Mouse (Mus musculus) kidney, adult 18-20 months (tissue): ENCODE results near the gene Sept7.
"Not testable (repeated sequence)": the region's sequence is repeated elsewhere in the genome, so short reads cannot be mapped to it uniquely, and the experiment has no call there.

Experiments used
- DNase-seq: peaks from one replicate; pipeline ENCODE4 v3.0.0; 2021

The Sept7 gene

DNA sequence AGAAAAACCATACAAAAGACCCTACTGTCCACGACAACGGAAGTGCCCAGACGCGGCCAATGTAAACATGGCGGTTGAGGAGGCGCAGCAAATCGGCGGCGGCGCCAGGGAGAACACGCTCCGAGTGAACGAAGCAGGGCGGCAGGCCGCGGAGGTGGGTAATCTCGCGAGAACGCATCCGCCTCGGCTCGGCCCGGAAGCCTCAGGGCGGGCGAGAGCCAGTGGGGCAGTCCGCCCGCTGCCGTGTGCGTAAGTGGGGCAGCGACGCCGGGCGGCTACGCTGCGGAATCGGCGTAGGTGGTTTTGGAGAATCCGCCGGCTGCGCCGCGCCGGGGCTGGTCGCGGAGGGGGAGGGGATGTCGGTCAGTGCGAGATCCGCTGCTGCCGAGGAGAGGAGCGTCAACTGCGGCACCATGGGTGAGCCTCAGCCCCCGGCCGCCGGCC lies at the start of gene Sept7:
Gene Sept7 (plus strand): TSS at position 157 of the 444 bp plus-strand sequence.
- peak; percentile 99 for DNase-seq

DNA sequence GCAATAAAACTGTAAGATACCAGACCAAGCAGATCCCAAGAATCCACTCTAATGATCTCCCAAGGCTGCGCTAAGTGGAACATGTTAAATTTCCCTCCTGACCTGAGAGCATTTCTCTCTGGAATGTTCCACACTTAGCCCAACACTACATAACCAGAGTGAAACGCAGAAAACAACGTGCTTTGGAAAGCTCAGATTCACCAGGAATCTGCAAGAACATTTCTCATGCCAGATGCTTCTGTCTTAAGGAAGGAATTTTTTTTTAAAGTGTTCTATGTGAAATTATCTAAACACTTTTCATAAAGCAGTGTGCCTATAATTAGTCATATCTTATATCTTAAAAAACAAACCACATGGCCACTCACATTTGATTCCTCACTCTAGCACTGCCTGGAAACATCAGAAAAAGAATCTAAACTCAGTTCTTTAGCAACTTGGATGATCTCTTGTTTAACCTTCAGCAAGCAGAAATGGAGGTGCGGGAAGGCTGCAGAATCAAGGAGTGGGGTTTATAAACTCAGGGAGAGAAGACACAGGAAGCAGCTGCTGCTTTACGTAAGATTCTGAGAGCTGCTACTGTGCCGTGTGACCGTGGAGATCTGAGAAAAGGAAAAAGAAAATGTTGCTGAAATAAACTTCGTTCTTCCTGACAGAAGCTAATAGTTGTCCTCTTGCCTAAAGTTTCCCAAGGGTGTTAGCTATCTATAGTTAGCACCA lies 44.0 kb upstream of the Sept7 start:
- DNase-seq: no peak

DNA sequence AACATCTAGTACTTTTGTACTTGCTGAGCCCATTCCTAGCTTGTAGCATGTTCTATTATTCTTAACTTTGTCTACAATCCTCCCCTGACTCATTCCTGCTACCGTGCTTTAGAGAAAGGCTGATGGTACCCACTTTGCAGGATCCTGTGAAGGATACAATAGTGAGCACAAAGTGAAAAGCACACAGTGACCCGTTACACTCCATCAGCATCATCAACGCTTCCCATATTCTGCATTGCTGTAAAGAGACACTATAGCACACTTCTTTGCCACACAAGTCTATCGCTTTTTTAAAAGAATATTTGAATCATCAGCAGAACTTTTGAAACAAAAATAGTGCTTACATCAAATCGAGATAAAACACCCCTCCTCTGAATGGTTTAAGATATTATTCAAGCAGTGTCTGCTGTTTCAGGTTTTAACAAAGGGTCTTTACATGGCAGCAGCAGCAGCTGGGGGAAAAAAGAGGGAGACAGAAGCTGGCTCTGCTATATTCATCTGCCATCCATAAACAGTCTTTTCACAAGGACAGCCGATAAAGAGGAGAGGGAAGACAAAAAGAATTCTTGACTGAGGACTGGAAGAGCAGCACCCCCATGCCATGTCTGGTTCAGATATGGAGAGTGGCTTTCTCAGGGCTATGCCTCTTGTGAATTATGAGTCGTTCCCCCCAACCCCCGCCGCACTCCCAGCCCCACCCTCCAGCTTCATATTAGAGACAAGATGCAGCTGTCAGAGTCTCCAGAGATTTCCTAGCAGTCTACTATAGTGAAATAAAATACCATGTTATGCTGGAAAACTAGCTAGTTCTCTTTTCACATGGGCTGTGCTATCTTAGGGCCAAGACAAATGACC lies 39.7 kb upstream of the Sept7 start:
- DNase-seq: no peak

DNA sequence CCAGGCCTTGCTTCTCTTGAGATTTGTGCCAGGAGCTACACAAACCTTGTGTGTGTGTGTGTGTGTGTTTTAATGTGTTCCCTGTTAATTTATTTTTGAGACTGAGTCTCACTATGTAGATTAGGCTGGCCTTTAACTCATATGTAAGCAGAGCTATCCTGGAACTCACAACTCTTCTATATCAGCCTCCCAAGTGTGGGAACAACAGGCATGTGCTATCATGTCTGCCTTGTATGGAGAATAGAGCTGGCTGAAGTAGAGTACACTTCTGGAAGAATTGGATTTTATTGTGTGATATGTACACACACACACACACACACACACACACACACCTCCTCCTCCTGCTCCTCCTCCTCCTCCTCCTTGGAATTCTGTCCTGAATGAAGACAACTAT lies 39.1 kb upstream of the Sept7 start:
- no peak for DNase-seq

DNA sequence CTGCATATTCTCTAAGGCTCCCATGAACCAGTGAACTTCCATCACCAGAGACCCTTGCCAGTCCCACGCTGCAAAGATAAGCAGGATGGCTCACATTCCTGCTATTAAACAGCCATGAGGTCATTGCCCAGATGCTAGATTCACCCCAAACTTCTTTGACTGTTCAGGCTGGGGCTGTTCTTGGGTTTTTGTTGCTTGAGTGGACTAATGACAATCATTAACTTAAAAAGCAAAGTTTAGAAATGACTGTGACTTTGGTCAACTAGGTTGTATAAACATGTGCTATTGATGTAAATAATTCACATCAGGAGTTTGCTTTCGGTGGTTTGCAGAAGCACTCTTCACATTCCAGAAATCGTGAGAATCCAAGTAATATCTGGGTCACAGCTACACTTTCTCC lies 36.8 kb upstream of the Sept7 start:
- DNase-seq: no peak

DNA sequence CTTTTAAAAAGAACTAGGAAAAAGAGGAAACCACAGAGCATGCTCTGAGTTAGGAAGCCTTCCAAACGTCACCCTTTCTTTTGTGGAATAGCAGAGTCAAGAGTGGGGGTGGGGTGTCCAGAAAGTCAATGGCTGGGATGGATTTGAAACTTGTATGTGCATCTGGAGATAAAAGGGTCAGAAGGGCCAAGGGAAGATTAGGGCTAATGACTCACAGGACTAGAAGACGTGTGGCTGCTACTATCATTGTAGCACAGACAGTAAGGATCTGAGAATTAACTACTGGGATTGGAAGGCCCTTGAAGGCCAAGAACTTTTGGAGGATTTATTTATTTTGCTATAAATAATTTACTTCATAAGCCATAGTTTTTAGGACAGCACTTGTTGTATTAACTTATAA lies 36.0 kb upstream of the Sept7 start:
- no peak for DNase-seq

DNA sequence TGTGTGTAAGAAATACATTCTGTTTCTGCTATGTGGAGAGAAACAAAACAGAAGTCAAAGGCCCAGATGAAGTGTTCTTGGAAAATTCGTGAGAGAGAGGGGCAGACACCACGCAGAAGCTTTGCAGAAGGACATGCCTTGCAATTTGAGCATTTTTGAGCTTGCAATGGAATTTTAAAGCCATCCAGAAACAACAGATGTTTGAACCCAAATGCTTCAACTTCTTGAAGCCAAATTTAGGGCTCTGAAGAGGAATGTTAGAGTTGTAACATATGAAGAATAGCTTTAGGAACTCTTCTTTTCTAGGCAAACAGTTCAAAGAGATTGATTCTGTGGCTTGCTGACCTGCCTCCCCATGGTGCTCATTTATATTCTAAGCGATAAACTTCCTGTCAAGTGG lies 33.3 kb upstream of the Sept7 start:
- no peak for DNase-seq

DNA sequence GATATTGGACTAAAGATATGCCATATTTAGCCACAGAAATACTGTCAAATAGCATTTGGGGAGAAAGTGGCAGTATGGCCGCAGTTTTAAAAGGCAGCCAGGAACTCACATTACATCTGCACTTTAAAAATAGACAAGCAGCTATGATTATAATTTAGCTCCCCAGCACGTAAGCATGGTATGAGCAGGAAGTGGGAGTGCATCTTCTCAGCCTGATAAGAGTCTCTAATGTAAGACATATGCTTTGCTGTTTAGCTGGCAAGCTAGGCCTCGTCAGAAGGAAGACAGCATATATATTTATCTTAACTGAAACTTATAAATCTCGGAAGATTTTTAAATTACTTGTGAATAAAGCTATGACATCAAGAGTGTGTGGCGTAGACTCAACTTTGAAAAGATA lies 32.4 kb upstream of the Sept7 start:
- DNase-seq: no peak

DNA sequence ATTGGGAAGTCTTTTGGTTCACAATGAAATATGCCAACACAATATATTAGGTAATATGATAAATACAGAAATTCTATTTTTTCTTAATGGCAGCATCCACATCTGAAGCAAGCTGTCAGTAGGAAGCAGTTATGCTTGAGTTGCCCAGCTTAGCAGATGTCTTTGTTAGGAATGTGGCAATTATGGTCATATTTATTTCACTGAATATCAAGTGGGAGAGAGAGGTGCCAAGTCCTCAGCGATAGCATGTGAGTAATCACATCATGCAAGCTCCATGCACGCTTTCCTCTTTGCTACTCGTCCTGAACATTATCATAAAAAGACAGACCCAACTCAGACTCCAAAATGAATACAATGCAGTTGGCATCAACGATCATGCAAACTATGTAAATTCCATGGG lies 27.3 kb upstream of the Sept7 start:
- DNase-seq: no peak

DNA sequence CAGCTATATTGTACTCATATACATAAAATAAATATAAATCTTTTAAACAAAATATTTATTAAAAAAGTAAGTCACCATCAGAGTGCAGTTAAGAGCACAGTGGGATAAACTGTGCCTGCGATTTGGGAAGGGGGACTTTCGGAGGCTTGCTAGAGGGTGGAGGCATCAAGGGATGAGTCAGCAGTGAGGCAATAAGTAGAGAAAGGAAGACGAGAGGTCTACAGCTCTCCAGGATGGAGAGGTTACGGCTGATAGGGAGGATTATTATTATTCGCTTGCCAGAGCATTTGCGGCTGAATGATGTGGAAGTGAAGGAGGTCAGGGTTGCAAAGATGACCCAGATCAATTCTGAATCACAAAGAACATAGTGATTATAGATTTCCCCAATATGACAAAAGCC lies 22.5 kb upstream of the Sept7 start:
- DNase-seq: no peak

DNA sequence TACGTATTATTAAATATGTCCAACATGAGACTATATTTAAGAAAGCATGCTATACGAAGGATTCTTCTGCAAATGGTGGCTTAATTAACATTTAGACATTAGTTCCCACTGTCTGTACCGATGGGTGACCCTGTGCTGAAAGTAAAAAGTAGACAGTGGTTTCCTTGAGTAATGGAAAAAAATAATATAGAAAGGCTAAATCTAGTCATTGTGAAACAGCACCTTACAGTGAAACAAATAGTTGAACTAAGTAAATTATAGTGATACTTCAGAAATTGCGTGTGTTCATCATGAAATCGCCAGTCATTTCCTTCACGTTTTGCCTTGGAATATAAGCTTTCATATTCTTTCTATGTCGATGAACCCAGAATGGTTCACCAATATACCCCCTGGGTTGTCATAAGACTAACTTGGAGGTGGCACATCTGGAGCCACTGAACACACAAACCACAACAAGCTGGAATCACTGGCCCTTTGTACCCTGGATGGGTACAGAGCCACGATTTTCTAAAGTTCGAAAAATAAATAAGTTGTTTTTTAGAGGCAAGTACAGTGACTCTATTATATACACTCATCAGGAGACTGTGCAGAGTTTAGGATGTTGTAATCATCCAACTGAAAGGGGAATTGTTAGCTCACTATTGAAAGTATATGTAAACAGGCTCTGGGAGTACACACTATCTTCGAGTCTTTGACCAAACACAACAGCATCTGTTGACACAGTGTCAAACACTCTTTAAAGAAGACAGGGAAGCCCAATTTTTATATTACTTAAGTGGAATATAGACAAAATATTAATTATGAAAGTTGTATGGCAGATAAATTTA lies 21.8 kb upstream of the Sept7 start:
- DNase-seq: no peak

DNA sequence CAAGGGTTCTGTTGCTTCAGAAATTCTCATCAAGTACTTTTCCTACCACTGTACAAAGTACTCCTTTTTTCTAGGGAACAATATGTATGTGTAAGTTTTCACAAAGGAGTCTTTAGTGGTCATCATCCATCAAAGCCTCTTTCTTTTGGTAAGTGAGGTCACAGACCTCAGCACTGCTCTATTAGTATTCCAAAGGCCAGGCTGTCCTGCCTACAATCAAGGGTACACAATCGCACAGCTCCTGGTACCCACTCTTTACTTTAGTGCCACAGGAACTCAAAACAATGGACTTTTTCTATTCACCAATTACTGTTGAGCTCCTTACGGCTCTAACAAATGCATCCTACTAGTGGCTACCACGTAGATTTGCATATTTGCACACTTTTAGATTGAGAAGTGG lies 11.2 kb upstream of the Sept7 start:
- no peak for DNase-seq

DNA sequence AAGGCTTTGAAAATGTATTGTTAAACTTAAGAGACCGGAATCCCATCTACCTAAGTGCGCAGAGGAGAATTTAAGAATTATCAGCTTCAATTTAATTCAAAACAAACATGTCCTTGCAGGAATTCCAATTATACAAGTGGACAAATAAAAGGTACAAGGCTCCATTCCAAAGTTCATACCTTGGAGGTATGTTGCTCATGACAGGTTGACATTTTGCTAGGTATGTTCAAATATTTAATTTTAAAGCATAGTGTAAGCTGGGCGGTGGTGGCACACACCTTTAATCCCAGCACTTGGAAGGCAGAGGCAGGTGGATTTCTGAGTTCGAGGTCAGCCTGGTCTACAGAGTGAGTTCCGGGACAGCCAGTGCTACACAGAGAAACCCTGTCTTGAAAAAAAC lies 10.5 kb upstream of the Sept7 start:
- DNase-seq: not testable (repeated sequence)

DNA sequence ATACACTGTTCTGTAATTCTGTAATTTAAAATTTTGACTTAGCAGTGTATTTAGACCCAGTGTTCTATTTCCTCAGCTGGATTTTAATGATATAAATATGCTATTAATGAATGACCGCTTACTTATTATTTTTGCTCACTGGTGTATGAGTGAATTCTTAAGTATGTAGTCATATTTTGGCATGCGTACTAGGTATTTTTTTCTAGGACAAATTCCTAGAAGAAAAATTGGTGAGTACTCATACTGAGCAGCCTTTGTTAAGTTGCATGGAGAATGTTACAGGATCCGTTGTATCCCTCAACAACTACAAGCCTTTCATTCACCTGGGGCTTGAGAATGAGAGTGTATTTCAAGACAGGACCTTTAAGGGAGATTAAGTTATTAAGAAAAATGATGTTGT lies 10.0 kb upstream of the Sept7 start:
- no peak for DNase-seq

DNA sequence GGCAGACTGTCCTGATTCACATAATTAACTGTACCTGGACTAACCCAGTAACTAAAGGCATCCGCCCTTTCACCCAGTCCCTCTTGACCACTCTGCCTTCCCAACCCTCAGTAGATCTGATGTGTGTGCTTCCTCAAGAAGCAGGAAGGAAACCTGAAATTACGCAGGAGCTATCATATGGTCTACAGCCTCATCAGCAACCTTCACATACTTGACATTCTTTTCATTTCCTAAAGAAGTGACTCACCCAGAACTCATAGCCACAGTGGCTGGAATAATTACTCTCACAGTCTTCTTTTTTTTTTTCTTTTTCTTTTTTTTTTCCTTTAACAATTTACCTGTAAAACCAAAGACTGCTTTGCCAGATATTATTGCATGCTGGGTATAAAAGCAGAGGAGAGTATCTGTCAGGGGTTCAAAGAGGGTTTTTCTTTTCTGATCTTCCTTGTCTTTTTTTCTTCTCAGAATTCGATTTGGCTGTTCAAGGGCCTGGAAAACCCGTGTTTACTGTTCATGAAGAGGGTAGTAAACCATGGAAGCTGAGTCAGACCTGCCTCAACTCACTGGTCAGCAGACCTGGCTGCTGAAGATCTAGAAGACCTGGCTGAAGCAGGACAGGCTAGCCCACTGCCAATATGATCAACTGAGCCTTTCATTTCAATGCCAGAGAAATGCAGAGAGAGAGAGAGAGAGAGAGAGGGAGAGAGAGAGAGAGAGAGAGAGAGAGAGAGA lies 8.1 kb upstream of the Sept7 start:
- DNase-seq: no peak

DNA sequence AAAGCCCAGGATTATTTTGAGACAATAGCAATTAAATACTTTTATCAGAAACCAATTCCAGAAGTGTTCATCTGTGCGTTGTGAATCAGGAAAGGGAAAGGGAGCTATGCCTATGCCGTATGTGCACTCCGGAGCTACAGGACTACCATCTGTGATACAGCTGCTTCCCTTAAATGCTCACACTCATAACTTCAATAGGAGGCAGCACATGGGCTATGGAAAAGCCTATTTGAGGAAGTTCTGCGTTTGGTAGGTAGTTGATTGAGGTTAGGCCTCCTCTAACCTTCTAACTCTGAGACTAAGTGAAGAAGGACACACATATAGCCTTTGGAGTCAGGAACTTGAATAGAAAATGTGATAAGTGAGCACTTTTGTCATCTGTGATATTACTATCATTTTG lies 7.1 kb upstream of the Sept7 start:
- no peak for DNase-seq

DNA sequence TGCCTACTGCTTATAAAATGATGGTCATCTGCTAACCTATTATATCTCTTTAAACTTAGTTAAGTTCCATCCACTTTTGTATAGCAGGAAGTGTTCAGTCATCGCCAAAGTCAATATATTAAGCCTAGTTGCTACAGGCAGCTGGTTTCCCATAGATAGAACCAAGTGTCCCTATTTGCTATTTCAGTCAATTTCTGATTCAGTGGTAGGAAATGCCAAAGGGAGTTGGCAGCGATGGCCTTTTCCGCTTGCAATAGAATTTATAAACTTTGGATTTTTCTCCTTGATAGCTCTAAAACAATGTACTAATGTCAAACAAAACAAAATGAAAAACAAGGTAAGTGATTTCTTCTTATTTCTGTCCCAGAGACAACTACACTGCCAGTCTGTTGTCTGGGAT lies 5.7 kb upstream of the Sept7 start:
- no peak for DNase-seq

DNA sequence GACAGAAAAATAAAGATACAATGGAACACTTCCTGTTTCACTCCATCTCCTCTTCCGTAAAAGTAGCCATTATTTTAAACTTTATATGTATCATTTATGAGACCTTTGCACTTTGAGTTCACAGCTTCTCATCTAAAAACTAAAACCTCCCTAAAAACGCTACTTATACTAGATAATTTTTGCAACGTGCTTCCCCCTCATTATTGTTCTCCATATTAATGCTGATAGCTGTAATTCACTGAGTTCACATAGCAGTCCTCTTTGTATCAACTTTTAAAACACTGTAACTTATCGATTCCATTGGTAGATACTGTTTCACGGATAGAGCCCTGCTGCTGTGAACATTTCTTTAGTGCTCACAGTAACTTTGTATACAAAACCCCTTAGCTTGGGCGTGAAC lies 1.1 kb upstream of the Sept7 start:
- no peak for DNase-seq

DNA sequence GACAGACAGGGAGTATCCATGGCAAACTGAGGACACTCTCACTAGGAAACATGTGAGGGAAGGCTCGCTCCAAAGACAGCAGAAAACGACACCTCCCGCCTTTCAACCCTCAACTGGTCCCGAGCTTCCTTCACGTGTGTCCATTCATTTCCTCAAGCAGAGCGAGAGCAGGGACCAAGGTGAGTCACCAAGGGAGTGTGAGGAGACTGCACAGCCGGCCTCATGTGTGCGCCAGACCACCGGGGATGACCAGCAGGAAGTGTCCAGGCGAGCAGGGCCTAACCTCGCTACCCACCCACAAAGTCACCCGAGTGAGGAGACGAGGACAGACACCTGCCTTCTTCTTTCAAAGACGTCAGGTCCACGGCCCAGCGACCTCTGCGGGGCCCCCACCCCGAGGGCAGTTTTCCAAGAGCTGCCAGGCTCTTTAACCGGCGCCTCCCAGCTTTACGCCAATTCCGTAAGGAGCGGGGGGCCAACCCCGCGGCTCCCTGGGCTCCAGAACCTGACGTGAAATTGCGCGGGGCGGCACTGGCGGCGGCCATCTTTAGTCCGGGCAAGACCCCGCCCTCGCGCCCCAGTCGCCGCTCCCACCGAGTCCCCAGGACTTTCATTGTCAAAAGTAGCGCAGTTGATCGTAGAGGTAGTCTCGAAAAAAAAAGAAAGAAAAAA lies 492 bp upstream of the Sept7 start:
- peak; percentile 93 for DNase-seq

DNA sequence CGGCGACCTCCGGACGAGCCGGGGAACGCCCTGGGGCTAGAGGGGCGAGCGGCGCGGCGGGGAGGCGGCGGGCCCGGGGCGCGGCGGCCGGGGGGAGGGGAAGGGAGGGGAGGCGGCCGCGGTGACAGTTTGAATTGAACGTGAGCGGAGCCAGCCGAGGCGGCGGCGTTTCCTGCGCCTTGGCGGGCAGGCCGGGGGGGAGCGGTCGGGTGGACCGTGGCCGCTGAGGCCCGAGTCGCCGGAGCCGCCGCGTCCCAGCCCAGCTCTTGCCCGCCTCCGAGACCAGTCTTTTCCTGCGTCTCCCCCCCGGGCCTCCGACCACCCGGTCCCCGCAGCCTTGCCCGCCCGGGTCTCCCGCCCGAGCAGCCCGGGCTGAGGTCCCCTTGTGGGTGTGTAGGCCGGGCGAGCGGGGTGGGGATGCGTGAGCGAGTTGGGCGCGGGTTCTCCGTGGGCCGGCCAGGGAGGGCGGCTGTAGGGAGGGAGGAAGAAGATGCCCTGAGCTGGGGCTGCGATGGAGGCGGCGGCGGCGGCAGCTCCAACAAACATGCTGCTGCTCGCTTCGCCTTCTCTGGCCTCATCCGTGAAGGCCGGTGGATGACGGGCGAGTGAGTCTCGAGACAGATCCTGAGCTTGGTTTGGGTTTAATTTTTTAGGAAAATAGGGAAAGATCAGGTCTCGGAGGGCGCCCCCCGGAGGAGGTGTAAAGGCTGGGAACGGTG lies 679 bp downstream of the Sept7 start:
- DNase-seq: peak; percentile 75

DNA sequence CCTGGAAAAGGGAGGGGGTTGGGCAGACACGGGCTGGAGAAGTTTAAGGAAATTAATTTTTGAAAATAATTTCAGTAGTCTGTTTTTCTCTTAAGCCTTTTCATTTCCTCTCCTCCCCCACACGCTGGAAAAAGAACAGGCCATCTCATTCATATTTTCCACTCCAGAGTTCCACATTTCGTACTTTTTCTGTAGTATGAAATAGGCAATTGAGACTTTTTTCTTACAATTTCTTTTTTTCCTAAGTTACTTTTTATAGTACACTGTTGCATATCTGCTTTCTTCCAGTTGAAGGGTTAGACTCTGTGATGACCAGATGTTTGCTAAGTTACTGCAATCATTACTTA lies 1.2 kb downstream of the Sept7 start:
- DNase-seq: no peak

DNA sequence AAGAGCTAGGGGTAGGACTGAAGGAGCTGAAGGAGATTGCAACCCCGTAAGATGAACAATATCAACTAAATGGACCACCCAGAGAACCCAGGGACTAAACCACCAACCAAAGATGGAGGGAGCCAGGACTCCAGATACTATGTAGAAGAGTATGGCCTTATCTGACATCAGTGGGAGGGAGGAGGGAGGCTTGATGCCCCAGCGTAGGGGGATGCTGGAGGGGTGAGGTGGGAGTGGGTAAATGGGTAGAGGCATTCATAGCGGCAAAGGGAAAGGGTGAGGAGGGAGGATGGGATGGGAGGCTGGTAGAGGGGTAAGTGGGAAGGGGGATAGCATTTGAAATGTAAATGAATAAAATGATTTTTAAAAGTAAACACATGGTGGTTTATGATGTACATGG lies 8.2 kb downstream of the Sept7 start:
- no peak for DNase-seq
